Mouse (Mus musculus) MEL (cell line): ENCODE measurements around the gene Ppp1r15b. TPM values are rescaled to one million over a fixed set of nuclear protein-coding genes. Genes with fewer than 3 reads are reported as not detected.

Experiments
- DNase-seq: peaks from one replicate; pipeline ENCODE4 v3.0.0; 2011; ENCODE audit warnings: low read depth, low spot score
- H3K27ac ChIP-seq: 2 replicates; pipeline ENCODE4 v1.5.1; 2012; ENCODE audit warnings: low read depth, mild to moderate bottlenecking, control low read depth, low read length, moderate library complexity; ENCODE audit not compliant: control insufficient read depth
- H3K27me3 ChIP-seq, 2 experiments: fragments of 150-350 bp in 1 of 2; sonication (generic) in 1 of 2; 2 replicates each; pipeline ENCODE4 v1.6.1; 2012; ENCODE audit warnings: low read length in 2 of 2, mild to moderate bottlenecking in 2 of 2, improper control_type of control experiment in 1 of 2, moderate library complexity in 1 of 2; ENCODE audit not compliant: insufficient read depth in 2 of 2, control insufficient read depth in 1 of 2
- H3K36me3 ChIP-seq, 2 experiments: 2 replicates each; pipeline ENCODE4 v1.6.1; 2012 to 2014; ENCODE audit warnings: low read length in 2 of 2, improper control_type of control experiment in 1 of 2, inconsistent platforms in 1 of 2, mild to moderate bottlenecking in 1 of 2; ENCODE audit not compliant: insufficient read depth in 2 of 2, control insufficient read depth in 1 of 2
- H3K4me1 ChIP-seq, 2 experiments: fragments of 150-350 bp in 1 of 2; sonication (generic) in 1 of 2; 2 replicates each; pipeline ENCODE4 v1.6.1; 2012; ENCODE audit warnings: low read length in 2 of 2, improper control_type of control experiment in 1 of 2, mild to moderate bottlenecking in 1 of 2; ENCODE audit not compliant: insufficient read depth in 2 of 2, control insufficient read depth in 1 of 2
- H3K4me3 ChIP-seq, 2 experiments: fragments of 150-350 bp in 1 of 2; sonication (generic) in 1 of 2; 2 replicates each; pipeline ENCODE4 v1.5.1; 2012; ENCODE audit warnings: low read depth in 2 of 2, low read length in 2 of 2, mild to moderate bottlenecking in 2 of 2, moderate library complexity in 2 of 2, control low read depth in 1 of 2, improper control_type of control experiment in 1 of 2; ENCODE audit not compliant: control insufficient read depth in 1 of 2, insufficient read depth in 1 of 2
- H3K79me2 ChIP-seq: 2 replicates; pipeline ENCODE4 v1.6.1; 2012; ENCODE audit warnings: mild to moderate bottlenecking, low read length, moderate library complexity; ENCODE audit not compliant: control insufficient read depth, poor library complexity, insufficient read depth
- H3K9ac ChIP-seq: 2 replicates; pipeline ENCODE4 v1.6.1; 2012; ENCODE audit warnings: low read depth, mild to moderate bottlenecking, control low read depth, low read length, moderate library complexity; ENCODE audit not compliant: control insufficient read depth, poor library complexity, severe bottlenecking
- H3K9me3 ChIP-seq: fragments of 150-350 bp; sonication (generic); replicated peaks from 2 replicates; pipeline ENCODE4 v1.6.1; 2012; ENCODE audit warnings: mild to moderate bottlenecking, low read length, improper control_type of control experiment, moderate library complexity; ENCODE audit not compliant: insufficient read depth
- CHD1 ChIP-seq: IDR thresholded peaks from 2 replicates; pipeline ENCODE4 v1.6.1; 2012; ENCODE audit warnings: low read depth, mild to moderate bottlenecking, inconsistent platforms, low read length, improper control_type of control experiment
- CHD2 ChIP-seq: IDR thresholded peaks from 2 replicates; pipeline ENCODE4 v1.6.1; 2011; ENCODE audit warnings: low read length, improper control_type of control experiment
- CTCF ChIP-seq, 3 experiments: IDR thresholded peaks in 2 of 3; conservative IDR thresholded peaks in 1 of 3; 2 replicates each; pipeline ENCODE4 v1.5.1; 2011 to 2012; ENCODE audit warnings: low read length in 3 of 3, low read depth in 2 of 3, mild to moderate bottlenecking in 2 of 3, improper control_type of control experiment in 1 of 3, inconsistent platforms in 1 of 3, mixed read lengths in 1 of 3, moderate library complexity in 1 of 3; ENCODE audit not compliant: control insufficient read depth in 1 of 3, insufficient read depth in 1 of 3, poor library complexity in 1 of 3, severe bottlenecking in 1 of 3
- E2F4 ChIP-seq: IDR thresholded peaks from 2 replicates; pipeline ENCODE4 v1.6.1; 2011; ENCODE audit warnings: low read depth, low read length, improper control_type of control experiment, borderline replicate concordance
- ELF1 ChIP-seq: IDR thresholded peaks from 2 replicates; pipeline ENCODE4 v1.6.1; 2014; ENCODE audit warnings: low read depth, mild to moderate bottlenecking, inconsistent platforms, low read length, improper control_type of control experiment, moderate library complexity
- EP300 ChIP-seq, 2 experiments: IDR thresholded peaks; 2 replicates each; pipeline ENCODE4 v1.6.1; 2011; ENCODE audit warnings: improper control_type of control experiment in 2 of 2, low read length in 2 of 2, low read depth in 1 of 2, mild to moderate bottlenecking in 1 of 2
- ETS1 ChIP-seq: IDR thresholded peaks from 2 replicates; pipeline ENCODE4 v1.6.1; 2012; ENCODE audit warnings: low read depth, mild to moderate bottlenecking, inconsistent platforms, low read length, improper control_type of control experiment, moderate library complexity
- GATA1 ChIP-seq: IDR thresholded peaks from 2 replicates; pipeline ENCODE4 v1.6.1; 2011; ENCODE audit warnings: low read depth, low read length, improper control_type of control experiment
- HCFC1 ChIP-seq: IDR thresholded peaks from 2 replicates; pipeline ENCODE4 v1.6.1; 2012; ENCODE audit warnings: low read depth, mild to moderate bottlenecking, inconsistent platforms, low read length, improper control_type of control experiment, moderate library complexity
- JUND ChIP-seq: IDR thresholded peaks from 2 replicates; pipeline ENCODE4 v1.6.1; 2011; ENCODE audit warnings: low read depth, mild to moderate bottlenecking, improper control_type of control experiment, low read length
- MAFK ChIP-seq: IDR thresholded peaks from 2 replicates; pipeline ENCODE4 v1.6.1; 2011; ENCODE audit warnings: low read depth, mild to moderate bottlenecking, low read length, improper control_type of control experiment, borderline replicate concordance
- MAX ChIP-seq: IDR thresholded peaks from 2 replicates; pipeline ENCODE4 v1.6.1; 2011; ENCODE audit warnings: low read length, improper control_type of control experiment
- MAZ ChIP-seq: IDR thresholded peaks from 2 replicates; pipeline ENCODE4 v1.6.1; 2012; ENCODE audit warnings: low read depth, mild to moderate bottlenecking, inconsistent platforms, low read length, improper control_type of control experiment
- MEF2A ChIP-seq: IDR thresholded peaks from 2 replicates; pipeline ENCODE4 v1.6.1; 2014; ENCODE audit warnings: low read depth, mild to moderate bottlenecking, inconsistent platforms, low read length, improper control_type of control experiment; ENCODE audit not compliant: poor library complexity, insufficient replicate concordance, severe bottlenecking; ENCODE audit errors: extremely low read depth
- MXI1 ChIP-seq: IDR thresholded peaks from 2 replicates; pipeline ENCODE4 v1.6.1; 2011; ENCODE audit warnings: mild to moderate bottlenecking, low read depth, low read length, improper control_type of control experiment
- MYB ChIP-seq: IDR thresholded peaks from 2 replicates; pipeline ENCODE4 v1.6.1; 2011; ENCODE audit warnings: mild to moderate bottlenecking, low read depth, low read length, improper control_type of control experiment
- MYC ChIP-seq: IDR thresholded peaks from 2 replicates; pipeline ENCODE4 v1.6.1; 2011; ENCODE audit warnings: low read depth, mild to moderate bottlenecking, low read length, improper control_type of control experiment, moderate library complexity
- NRF1 ChIP-seq: IDR thresholded peaks from 2 replicates; pipeline ENCODE4 v1.6.1; 2014; ENCODE audit warnings: low read depth, mild to moderate bottlenecking, inconsistent platforms, low read length, improper control_type of control experiment, moderate library complexity; ENCODE audit not compliant: poor library complexity, insufficient read depth, severe bottlenecking
- POLR2A ChIP-seq, 2 experiments: IDR thresholded peaks; 2 replicates each; pipeline ENCODE4 v1.6.1; 2011 to 2012; ENCODE audit warnings: low read length in 2 of 2, mild to moderate bottlenecking in 2 of 2, control low read depth in 1 of 2, improper control_type of control experiment in 1 of 2, low read depth in 1 of 2, moderate library complexity in 1 of 2; ENCODE audit not compliant: control insufficient read depth in 1 of 2, insufficient read depth in 1 of 2, poor library complexity in 1 of 2
- POLR2AphosphoS2 ChIP-seq: IDR thresholded peaks from 2 replicates; pipeline ENCODE4 v1.6.1; 2011; ENCODE audit warnings: low read length, improper control_type of control experiment
- POLR2AphosphoS5 ChIP-seq: IDR thresholded peaks from 2 replicates; pipeline ENCODE4 v1.6.1; 2012; ENCODE audit warnings: low read depth, borderline replicate concordance, mild to moderate bottlenecking, inconsistent platforms, low read length, moderate library complexity, mixed read lengths
- RAD21 ChIP-seq: IDR thresholded peaks from 2 replicates; pipeline ENCODE4 v1.6.1; 2011; ENCODE audit warnings: mild to moderate bottlenecking, low read depth, low read length, improper control_type of control experiment
- RCOR1 ChIP-seq: IDR thresholded peaks from 2 replicates; pipeline ENCODE4 v1.6.1; 2012; ENCODE audit warnings: low read depth, mild to moderate bottlenecking, inconsistent platforms, low read length, improper control_type of control experiment
- SMC3 ChIP-seq: IDR thresholded peaks from 2 replicates; pipeline ENCODE4 v1.6.1; 2011; ENCODE audit warnings: low read depth, low read length, improper control_type of control experiment
- TBP ChIP-seq: IDR thresholded peaks from 2 replicates; pipeline ENCODE4 v1.8.0; 2011; ENCODE audit warnings: low read depth, low read length, improper control_type of control experiment
- USF1 ChIP-seq: IDR thresholded peaks from 2 replicates; pipeline ENCODE4 v1.6.1; 2014; ENCODE audit warnings: low read depth, mild to moderate bottlenecking, inconsistent platforms, low read length, improper control_type of control experiment, moderate library complexity
- ZC3H11A ChIP-seq: IDR thresholded peaks from 2 replicates; pipeline ENCODE4 v1.6.1; 2012; ENCODE audit warnings: low read depth, mild to moderate bottlenecking, inconsistent platforms, low read length, improper control_type of control experiment
- ZKSCAN1 ChIP-seq: IDR thresholded peaks from 2 replicates; pipeline ENCODE4 v1.6.1; 2012; ENCODE audit warnings: low read depth, mild to moderate bottlenecking, inconsistent platforms, low read length, improper control_type of control experiment, moderate library complexity
- ZMIZ1 ChIP-seq: IDR thresholded peaks from 2 replicates; pipeline ENCODE4 v1.6.1; 2012; ENCODE audit warnings: low read depth, mild to moderate bottlenecking, inconsistent platforms, low read length, improper control_type of control experiment, moderate library complexity
- ZNF384 ChIP-seq: IDR thresholded peaks from 2 replicates; pipeline ENCODE4 v1.6.1; 2012; ENCODE audit warnings: low read depth, mild to moderate bottlenecking, inconsistent platforms, low read length, improper control_type of control experiment
- polyA plus RNA-seq, 2 experiments: library from polyadenylated mRNA; stranded (reverse) in 1 of 2; unstranded in 1 of 2; fragments of >175 nt in 1 of 2; fragments of >200 nt in 1 of 2; gene quantifications; 2 replicates each; pipeline versions ENCODE4 v1.2.1 to v1.2.4; 2012; ENCODE audit warnings: low replicate concordance in 2 of 2, low read depth in 1 of 2; ENCODE audit not compliant: insufficient read length in 2 of 2, insufficient read depth in 1 of 2, missing spikeins in 1 of 2
- total RNA-seq: library from RNA; depleted of rRNA; stranded (reverse); fragments of 300-350 nt; gene quantifications from 2 replicates; pipeline ENCODE4 v1.2.3, GENCODE M21; 2012

The Ppp1r15b gene
- total and polyA plus RNA-seq, 3 experiments: 53.1 to 56.3 TPM; not detected in 1

- Histone ChIP-seq H3K4me1 (peaks cover 21 to 42% of the 10 kb centered on the region in 2 experiments), H3K4me3 (peak overlapping the region; percentile 12 to 32; a peak in 3 of 4 replicates), H3K9ac (peak overlapping the region; percentile 55), H3K27ac (peak overlapping the region; percentile 12), H3K9me3 (no peaks in the 10 kb centered on the region), H3K36me3 (peaks cover 0 to 21% of the 10 kb centered on the region in 2 experiments; a peak in 2 of 4 replicates), H3K79me2 (peaks cover 2% of the 10 kb centered on the region; the same call in 1 of the 2 replicates), H3K27me3 (no peaks in the 10 kb centered on the region)
- TF ChIP-seq POLR2A (IDR thresholded peaks at IDR 0.05; ENCODE audit: control insufficient read depth in 1 of 2, insufficient read depth in 1 of 2, low read depth in 1 of 2, low read length in 2 of 2, poor library complexity in 1 of 2) (no peak), JUND (no peak), TBP (no peak), MEF2A (no peak)
- peak; percentile 71 for DNase-seq
Measured at GRCm38 (mm10) chr1:133159128-133159564, 28.2 kb downstream of the Ppp1r15b start.

GRCm38 (mm10) chr1:133161559-133161958, 30.6 kb downstream of the Ppp1r15b start:
- Histone ChIP-seq H3K4me3 (peak overlapping the region; percentile 68 to 81), H3K27ac (peak overlapping the region; percentile 43), H3K79me2 (peaks cover 3% of the 10 kb centered on the region; the same call in 1 of the 2 replicates), H3K27me3 (no peaks in the 10 kb centered on the region), H3K9me3 (no peaks in the 10 kb centered on the region), H3K4me1 (peaks cover 21 to 42% of the 10 kb centered on the region in 2 experiments), H3K9ac (peak overlapping the region; percentile 78), H3K36me3 (peaks cover 0 to 24% of the 10 kb centered on the region in 2 experiments; a peak in 2 of 4 replicates)
- DNase-seq: peak; percentile 65
- TF ChIP-seq JUND (no peak), POLR2A (IDR thresholded peaks at IDR 0.05; ENCODE audit: control insufficient read depth in 1 of 2, insufficient read depth in 1 of 2, low read depth in 1 of 2, low read length in 2 of 2, poor library complexity in 1 of 2) (no peak), E2F4 (no peak), RCOR1 (peak; percentile 71), SMC3 (no peak), ZNF384 (peak; percentile 63; the same call in 1 of the 2 replicates), MAZ (no peak), EP300 (IDR thresholded peaks at IDR 0.05; ENCODE audit: low read depth in 1 of 2, low read length in 2 of 2) (peak; percentile 76 to 88), TBP (no peak), ZMIZ1 (no peak), RAD21 (no peak), POLR2AphosphoS5 (no peak), USF1 (no peak), MAFK (peak; percentile 48; the same call in 1 of the 2 replicates), ZKSCAN1 (no peak), ZC3H11A (no peak), ETS1 (peak; percentile 65; the same call in 1 of the 2 replicates), CHD2 (no peak), MYC (0 out of 2 replicates have a peak, but pooled peaks have one; percentile 18), MEF2A (no peak), NRF1 (no peak), MAX (no peak), HCFC1 (no peak), ELF1 (peak; percentile 51; the same call in 1 of the 2 replicates), CTCF (IDR thresholded peaks at IDR 0.05 in 2 of 3, conservative IDR thresholded peaks at IDR 0.05 in 1 of 3; ENCODE audit: control insufficient read depth in 1 of 3, insufficient read depth in 1 of 3, low read depth in 2 of 3, low read length in 3 of 3, poor library complexity in 1 of 3, severe bottlenecking in 1 of 3) (no peak), POLR2AphosphoS2 (no peak), MYB (no peak), MXI1 (peak; percentile 8), GATA1 (peak; percentile 87), CHD1 (no peak)
